Mouse (Mus musculus) intestine, embryonic 14.5 days (tissue): Measurements from ENCODE around the gene Shisa3. TPM values are rescaled to one million over a fixed set of nuclear protein-coding genes. Genes with fewer than 3 reads are reported as not detected.

ENCODE experiments used
- ATAC-seq: fragments of 200-750 bp; cut with Nextera tagmentation; replicated peaks from 2 replicates; pipeline ENCODE4 v1.8.0; 2017; ENCODE audit warnings: low read depth, moderate number of reproducible peaks, moderate TSS enrichment, moderate library complexity; ENCODE audit not compliant: low FRiP score, low TSS enrichment
- DNase-seq: peaks from one replicate; pipeline ENCODE4 v3.0.0-alpha.2; 2018; ENCODE audit warnings: low spot score
- H3K27ac ChIP-seq: fragments of 300-500 bp; sonication (generic); 2 replicates; pipeline ENCODE4 v1.5.1; 2014; ENCODE audit warnings: low read depth, mild to moderate bottlenecking, control low read depth
- H3K27me3 ChIP-seq: fragments of 300-500 bp; sonication (generic); replicated peaks from 2 replicates; pipeline ENCODE4 v1.6.1; 2014; ENCODE audit warnings: low read length, control low read depth; ENCODE audit not compliant: control insufficient read depth, insufficient read depth
- H3K36me3 ChIP-seq: fragments of 300-500 bp; sonication (generic); 2 replicates; pipeline ENCODE4 v1.6.1; 2014; ENCODE audit warnings: low read length, control low read depth; ENCODE audit not compliant: control insufficient read depth, insufficient read depth
- H3K4me1 ChIP-seq: fragments of 300-500 bp; sonication (generic); replicated peaks from 2 replicates; pipeline ENCODE4 v1.6.1; 2014; ENCODE audit warnings: low read length, control low read depth, mixed read lengths; ENCODE audit not compliant: control insufficient read depth, insufficient read depth
- H3K4me2 ChIP-seq: fragments of 300-500 bp; sonication (generic); 2 replicates; pipeline ENCODE4 v1.6.1; 2014; ENCODE audit warnings: low read length
- H3K4me3 ChIP-seq: fragments of 300-500 bp; sonication (generic); 2 replicates; pipeline ENCODE4 v1.5.1; 2014; ENCODE audit warnings: low read depth, low read length, control low read depth, mixed read lengths
- H3K9ac ChIP-seq: fragments of 300-500 bp; sonication (generic); 2 replicates; pipeline ENCODE4 v1.6.1; 2014; ENCODE audit warnings: mild to moderate bottlenecking, low read length
- H3K9me3 ChIP-seq: fragments of 300-500 bp; sonication (generic); 2 replicates; pipeline ENCODE4 v1.6.1; 2016; ENCODE audit warnings: low read length, control low read depth; ENCODE audit not compliant: control insufficient read depth
- WGBS: fragments of 180-500 bp; shearing (Covaris S2); extraction: QIAGEN DNeasy Blood & Tissue Kit; methylation state at CpG from one replicate; pipeline ENCODE4 v1.1.7; 2014; 5-methylcytosine and 5-hydroxymethylcytosine counted together
- polyA plus RNA-seq: library from polyadenylated mRNA; unstranded; fragments of >200 nt; fragmentation: Nextera tagmentation; extraction: Ambion mirVana; gene quantifications from 2 replicates; pipeline ENCODE4 v1.2.1, GENCODE M21; 2014

The Shisa3 gene
- polyA plus RNA-seq, 1 experiment from 2014 or later = 17.1 TPM

DNA sequence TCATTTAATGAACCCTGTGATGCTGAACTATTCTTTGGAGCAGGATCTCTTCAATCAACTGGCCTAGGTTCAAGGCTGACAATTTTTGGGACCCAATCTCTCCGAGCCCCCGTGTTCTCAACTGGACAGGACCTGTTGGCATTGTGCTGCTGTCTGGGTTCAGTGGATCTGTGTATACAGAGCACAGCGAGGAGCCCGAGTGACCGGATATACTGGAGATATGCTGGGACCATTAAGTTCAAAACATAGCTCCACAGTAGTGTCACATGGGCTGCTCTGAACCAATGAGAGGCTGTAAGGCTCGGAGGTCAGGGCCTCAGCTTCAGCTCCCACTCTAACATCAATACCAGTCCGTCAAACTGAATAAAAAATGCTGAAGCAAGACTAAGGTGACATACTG lies 21.8 kb downstream of the Shisa3 start:
- peaks cover 3% of the 10 kb centered on the region; the same call in 1 of the 2 replicates for H3K4me1 ChIP-seq
- WGBS = 75% methylated on average over 7 of the region's 7 CpGs
- H3K27me3 ChIP-seq = no peaks in the 10 kb centered on the region
- no peaks in the 10 kb centered on the region for H3K36me3 ChIP-seq
- no peak overlapping the region for H3K4me2 ChIP-seq
- peak; percentile 48 for DNase-seq
- no peak overlapping the region for H3K4me3 ChIP-seq
- ATAC-seq = no peak
- no peak overlapping the region for H3K27ac ChIP-seq
- no peaks in the 10 kb centered on the region for H3K9me3 ChIP-seq
- no peak overlapping the region for H3K9ac ChIP-seq

DNA sequence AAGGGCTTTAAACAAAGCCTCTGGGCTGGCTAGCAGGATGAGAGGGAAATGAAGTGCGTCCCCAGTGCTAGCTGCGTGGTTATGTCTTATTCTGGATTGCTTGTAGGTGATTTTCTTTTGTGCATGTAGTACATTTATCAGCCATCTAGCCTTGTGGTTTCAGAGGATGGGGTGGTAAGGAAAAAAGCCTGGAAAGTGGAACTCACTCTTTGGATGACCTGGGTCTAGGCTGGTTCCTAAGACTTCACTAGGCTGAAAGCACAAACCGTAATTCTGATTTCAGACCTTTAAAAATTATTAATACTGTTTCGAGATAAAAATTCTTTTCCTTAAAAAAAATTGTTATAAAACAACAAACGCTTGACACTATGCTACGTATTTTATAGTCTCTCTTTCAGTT lies 22.2 kb downstream of the Shisa3 start:
- Histone ChIP-seq H3K9ac (no peak overlapping the region), H3K9me3 (no peaks in the 10 kb centered on the region), H3K36me3 (no peaks in the 10 kb centered on the region), H3K27me3 (no peaks in the 10 kb centered on the region), H3K4me1 (peaks cover 3% of the 10 kb centered on the region; the same call in 1 of the 2 replicates), H3K4me3 (no peak overlapping the region), H3K27ac (no peak overlapping the region), H3K4me2 (no peak overlapping the region)
- ATAC-seq = no peak
- peak; percentile 38 for DNase-seq
- 85% methylated on average over 6 of the region's 6 CpGs for WGBS

- DNase-seq (peak; percentile 34), ATAC-seq (no peak)
- Histone ChIP-seq H3K9ac (no peak overlapping the region), H3K36me3 (no peaks in the 10 kb centered on the region), H3K27ac (no peak overlapping the region), H3K4me1 (peaks cover 3% of the 10 kb centered on the region; the same call in 1 of the 2 replicates), H3K4me3 (no peak overlapping the region), H3K27me3 (no peaks in the 10 kb centered on the region), H3K4me2 (no peak overlapping the region), H3K9me3 (no peaks in the 10 kb centered on the region)
- WGBS = 87% methylated on average over 12 of the region's 12 CpGs
Measured at GRCm38 (mm10) chr5:67631261-67631660, 23.6 kb downstream of the Shisa3 start.

- no peak overlapping the region for H3K4me3 ChIP-seq
- H3K9me3 ChIP-seq = no peaks in the 10 kb centered on the region
- H3K4me1 ChIP-seq = peaks cover 3% of the 10 kb centered on the region; the same call in 1 of the 2 replicates
- H3K27me3 ChIP-seq = no peaks in the 10 kb centered on the region
- no peak overlapping the region for H3K9ac ChIP-seq
- no peaks in the 10 kb centered on the region for H3K36me3 ChIP-seq
- H3K27ac ChIP-seq = no peak overlapping the region
- 43% methylated on average over 7 of the region's 7 CpGs for WGBS
- H3K4me2 ChIP-seq = no peak overlapping the region
- DNase-seq = peak; percentile 33
- ATAC-seq = no peak
Measured at GRCm38 (mm10) chr5:67633138-67633782, 25.6 kb downstream of the Shisa3 start.

GRCm38 (mm10) chr5:67633831-67634268 lies 26.2 kb downstream of the Shisa3 start:
- WGBS = 28% methylated on average over 10 of the region's 10 CpGs
- DNase-seq (peak; percentile 51), ATAC-seq (no peak)
- Histone ChIP-seq H3K27ac (no peak overlapping the region), H3K27me3 (no peaks in the 10 kb centered on the region), H3K4me2 (no peak overlapping the region), H3K9ac (no peak overlapping the region), H3K4me1 (peaks cover 3% of the 10 kb centered on the region; the same call in 1 of the 2 replicates), H3K36me3 (no peaks in the 10 kb centered on the region), H3K9me3 (no peaks in the 10 kb centered on the region), H3K4me3 (no peak overlapping the region)

DNA sequence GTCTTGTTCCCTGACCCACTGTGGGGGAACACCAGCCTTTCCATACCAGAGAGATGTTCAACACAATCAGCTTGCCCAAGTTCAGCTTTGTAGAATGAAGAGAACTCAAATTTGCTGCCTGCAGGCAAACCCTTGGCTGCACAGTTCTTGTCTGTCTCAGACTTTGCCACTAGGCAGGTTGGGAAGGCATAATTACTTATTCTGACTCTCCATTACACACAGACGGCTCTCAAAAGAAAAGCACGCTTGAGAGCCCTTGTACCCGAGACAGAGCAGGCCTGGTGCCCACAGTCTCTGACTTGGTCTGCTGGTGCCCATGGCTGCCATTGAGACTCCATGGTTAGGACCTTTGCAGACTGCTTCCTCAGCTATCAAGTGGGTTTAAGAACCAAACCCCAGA lies 26.7 kb downstream of the Shisa3 start:
- H3K27ac ChIP-seq = no peak overlapping the region
- WGBS = 52% methylated on average over 3 of the region's 3 CpGs
- ATAC-seq = no peak

DNA sequence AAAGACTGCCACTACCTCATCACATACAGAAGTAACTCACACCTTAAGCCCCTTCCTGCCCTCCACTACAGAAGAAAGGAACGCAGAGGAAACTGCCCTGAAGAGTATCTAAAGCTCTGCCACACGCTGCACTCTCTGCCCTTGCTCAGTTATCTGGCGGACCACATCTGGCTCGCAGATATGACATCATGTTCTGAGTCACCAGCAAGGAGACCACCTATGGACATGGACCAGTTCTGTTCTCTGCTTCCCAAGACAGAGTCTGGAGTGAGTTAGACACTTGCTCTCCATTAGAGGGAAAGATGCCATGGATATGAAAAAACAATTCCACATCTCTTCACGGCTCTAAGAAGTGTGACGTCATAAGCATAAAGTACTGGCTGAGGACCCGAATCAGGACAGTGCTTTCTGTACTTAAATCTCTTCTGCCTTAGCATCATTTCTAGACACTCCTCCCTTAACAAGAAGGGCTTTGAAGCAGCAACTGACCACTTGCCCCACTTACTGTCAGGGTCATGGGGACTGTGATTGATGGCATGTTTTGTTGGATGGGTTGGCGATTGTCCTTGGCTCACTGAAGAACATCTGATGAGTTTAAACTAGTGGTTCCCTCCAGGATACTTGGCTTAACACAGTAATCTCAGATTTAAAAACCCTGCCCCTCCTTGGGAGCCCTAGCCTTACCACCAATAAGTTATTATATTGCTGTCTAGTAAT lies 33.1 kb downstream of the Shisa3 start:
- no peaks in the 10 kb centered on the region for H3K9me3 ChIP-seq
- no peaks in the 10 kb centered on the region for H3K27me3 ChIP-seq
- H3K9ac ChIP-seq = no peak overlapping the region
- ATAC-seq (no peak), DNase-seq (peak; percentile 41)
- no peak overlapping the region for H3K4me3 ChIP-seq
- peaks cover 2% of the 10 kb centered on the region; the same call in 1 of the 2 replicates for H3K4me1 ChIP-seq
- H3K36me3 ChIP-seq = no peaks in the 10 kb centered on the region
- no peak overlapping the region for H3K4me2 ChIP-seq
- WGBS = 62% methylated on average over 8 of the region's 8 CpGs
- H3K27ac ChIP-seq = no peak overlapping the region

More for the DNA sequence above, 26.7 kb downstream of the Shisa3 start:
- Histone ChIP-seq H3K27me3 (no peaks in the 10 kb centered on the region), H3K4me1 (peaks cover 3% of the 10 kb centered on the region; the same call in 1 of the 2 replicates), H3K9me3 (no peaks in the 10 kb centered on the region), H3K4me3 (no peak overlapping the region), H3K4me2 (no peak overlapping the region), H3K9ac (no peak overlapping the region), H3K36me3 (no peaks in the 10 kb centered on the region)
- DNase-seq = peak; percentile 50

GRCm38 (mm10) chr5:67641406-67642120 lies 33.9 kb downstream of the Shisa3 start:
- peaks cover 6% of the 10 kb centered on the region; the same call in 1 of the 2 replicates for H3K4me1 ChIP-seq
- H3K36me3 ChIP-seq = no peaks in the 10 kb centered on the region
- H3K27me3 ChIP-seq = no peaks in the 10 kb centered on the region
- no peaks in the 10 kb centered on the region for H3K9me3 ChIP-seq
- peak; percentile 46 for DNase-seq
- ATAC-seq = no peak
- no peak overlapping the region for H3K27ac ChIP-seq
- 37% methylated on average over 8 of the region's 8 CpGs for WGBS
- H3K4me3 ChIP-seq = no peak overlapping the region
- H3K4me2 ChIP-seq = no peak overlapping the region
- H3K9ac ChIP-seq = no peak overlapping the region
